Comparison of ENCODE assay signal across 9 mouse cellular contexts in the genomic region with DNA sequence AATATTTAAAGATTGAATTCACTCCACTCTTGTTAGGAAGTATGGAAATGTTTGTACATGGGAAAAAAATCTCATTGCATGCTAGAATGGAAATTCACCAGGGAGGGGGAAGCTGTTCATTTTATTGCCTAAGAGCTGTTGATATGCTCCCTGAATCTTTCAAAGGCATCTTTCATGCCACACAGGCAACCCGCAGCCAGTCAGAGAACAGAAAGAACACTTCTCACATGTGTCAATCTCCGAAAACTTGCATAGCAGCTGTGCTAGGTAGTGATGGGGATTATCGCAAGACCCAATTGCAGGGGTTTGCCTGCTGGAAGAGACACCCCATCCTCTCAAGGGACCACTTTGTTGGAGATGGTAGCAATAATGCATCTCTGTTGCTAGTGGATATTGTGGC. TPM values are rescaled to one million over a fixed set of nuclear protein-coding genes. Genes with fewer than 3 reads are reported as not detected.
DNase-seq lines count a peak whose midpoint lies in the region; ATAC-seq lines count a peak whose summit lies in the region.
"Had no signal": no experiment of that assay in that cellular context is flagged by ENCODE, and none has a peak within 500 bp of the region (broad histone marks: within the 10 kb centered on the region; RNA-seq: fewer than 3 reads in every experiment).

No protein-coding gene starts in this region.

- peak overlapping the region; percentile 63; the same call in 1 of the 2 replicates for H3K4me2 ChIP-seq in heart, embryonic 14.5 days (ENCODE audit: low read length)
- no peak overlapping the region for H3K4me2 ChIP-seq in heart, embryonic 11.5 days
- peak overlapping the region; percentile 43; the same call in 1 of the 2 replicates for H3K4me2 ChIP-seq in hindbrain, embryonic 12.5 days (replicated peaks)

- no peaks in the 10 kb centered on the region for H3K27me3 ChIP-seq in heart, embryonic 14.5 days (ENCODE audit: control insufficient read depth, insufficient read depth, low read length)
- no peaks in the 10 kb centered on the region for H3K27me3 ChIP-seq in heart, embryonic 11.5 days (ENCODE audit: control insufficient read depth, insufficient read depth, low read length)
- H3K27me3 ChIP-seq in hindbrain, embryonic 12.5 days, result no peaks in the 10 kb centered on the region

- no peak for ATAC-seq in heart, embryonic 14.5 days (ENCODE audit: insufficient number of reproducible peaks, insufficient read depth, low FRiP score, low read depth)
- no peak for ATAC-seq in heart, embryonic 11.5 days (replicated peaks; ENCODE audit: insufficient number of reproducible peaks, low FRiP score, low TSS enrichment)
- ATAC-seq in hindbrain, embryonic 12.5 days (ENCODE audit: low FRiP score), result 0 out of 2 replicates have a peak, but pooled peaks have one; percentile 30

- no peak overlapping the region for H3K4me3 ChIP-seq in heart, embryonic 14.5 days (ENCODE audit: control insufficient read depth in 1 of 2, insufficient read depth in 1 of 2, low read depth in 1 of 2, low read length in 2 of 2)
- H3K4me3 ChIP-seq in heart, embryonic 11.5 days (ENCODE audit: low read depth, low read length), result no peak overlapping the region
- H3K4me3 ChIP-seq in hindbrain, embryonic 12.5 days, result no peak overlapping the region

- H3K4me1 ChIP-seq in heart, embryonic 14.5 days (ENCODE audit: control insufficient read depth in 2 of 2, insufficient read depth in 2 of 2, low read length in 2 of 2), result peaks cover 10 to 21% of the 10 kb centered on the region in 2 experiments
- H3K4me1 ChIP-seq in heart, embryonic 11.5 days (ENCODE audit: control insufficient read depth, insufficient read depth, low read length), result no peaks in the 10 kb centered on the region
- peaks cover 14% of the 10 kb centered on the region for H3K4me1 ChIP-seq in hindbrain, embryonic 12.5 days

- H3K9me3 ChIP-seq in heart, embryonic 14.5 days (ENCODE audit: control insufficient read depth, low read length), result 0 out of 2 replicates have a peak, but pooled peaks cover 4% of the 10 kb centered on the region
- H3K9me3 ChIP-seq in heart, embryonic 11.5 days (replicated peaks; ENCODE audit: control insufficient read depth, low read length), result no peaks in the 10 kb centered on the region
- H3K9me3 ChIP-seq in hindbrain, embryonic 12.5 days (replicated peaks), result no peaks in the 10 kb centered on the region

- 61% methylated on average over 3 of the region's 3 CpGs for WGBS in heart, embryonic 14.5 days
- WGBS in heart, embryonic 11.5 days (ENCODE audit: insufficient replicate concordance), result 74% methylated on average over 3 of the region's 3 CpGs
- 46% methylated on average over 3 of the region's 3 CpGs for WGBS in hindbrain, embryonic 12.5 days

- peak; percentile 25 for DNase-seq in right cerebral cortex, adult 18-20 months
- no peak for DNase-seq in right cerebral cortex, postnatal 14 days
- peak; percentile 19 for DNase-seq in skeletal muscle tissue, adult 2 months (ENCODE audit: low read depth, low spot score)
- no peak for DNase-seq in adipocyte (ENCODE audit: low spot score)
- DNase-seq in embryo, embryonic 9.5 days (ENCODE audit: extremely low spot score), result no peak

- H3K27ac ChIP-seq in heart, embryonic 14.5 days (replicated peaks in 1 of 2; ENCODE audit: control insufficient read depth in 1 of 2, insufficient read depth in 1 of 2, low read depth in 2 of 2, low read length in 2 of 2), result peak overlapping the region; percentile 0 to 73; a peak in 1 of 4 replicates
- H3K27ac ChIP-seq in heart, embryonic 11.5 days (ENCODE audit: low read depth, low read length), result no peak overlapping the region
- H3K27ac ChIP-seq in hindbrain, embryonic 12.5 days, result peak overlapping the region; percentile 76

- no peak overlapping the region for H3K9ac ChIP-seq in heart, embryonic 14.5 days (ENCODE audit: low read length)
- H3K9ac ChIP-seq in heart, embryonic 11.5 days (ENCODE audit: low read depth, low read length), result no peak overlapping the region
- no peak overlapping the region for H3K9ac ChIP-seq in hindbrain, embryonic 12.5 days

- H3K36me3 ChIP-seq in heart, embryonic 14.5 days (ENCODE audit: control insufficient read depth, insufficient read depth, low read length), result peaks cover 8% of the 10 kb centered on the region; the same call in 1 of the 2 replicates
- H3K36me3 ChIP-seq in heart, embryonic 11.5 days (ENCODE audit: control insufficient read depth, insufficient read depth, low read length), result no peaks in the 10 kb centered on the region
- H3K36me3 ChIP-seq in hindbrain, embryonic 12.5 days, result no peaks in the 10 kb centered on the region

RNA-seq across cellular contexts. Expression of a gene that starts 8.9 kb away (rescaled TPM):
- not detected in 2 replicates for polyA plus RNA-seq in heart, embryonic 14.5 days (2014; fragmentation: Nextera tagmentation; extraction: Ambion mirVana)
- polyA plus RNA-seq in heart, embryonic 11.5 days (2014; fragmentation: Nextera tagmentation; extraction: Ambion mirVana), result not detected in 2 replicates
- not detected in 2 replicates for polyA plus RNA-seq in hindbrain, embryonic 12.5 days (2016; fragmentation: Nextera tagmentation; extraction: Ambion mirVana)
- polyA plus RNA-seq: liver, adult 2 months had no signal

Comparison
In these comparisons a context has a peak if more than half of its experiments do, and no peak if none do; other contexts are left out.
1. DNase-seq: peak in right cerebral cortex, adult 18-20 months (single experiment) and skeletal muscle tissue, adult 2 months (single experiment); none in right cerebral cortex, postnatal 14 days (single experiment), adipocyte (single experiment) and embryo, embryonic 9.5 days (single experiment).